In genomic region chr11:31874071-31874470, GRCm38 (mm10) we compare ENCODE assay signal across 9 mouse cellular contexts. TPM values are rescaled to one million over a fixed set of nuclear protein-coding genes. Genes with fewer than 3 reads are reported as not detected.
A peak's percentile ranks its signal among the peaks of the same experiment; 100 is the strongest.
DNase-seq lines count a peak whose midpoint lies in the region; ATAC-seq and TF ChIP-seq lines count a peak whose summit lies in the region.
"Had no signal": no experiment of that assay in that cellular context is flagged by ENCODE, and none has a peak within 500 bp of the region (broad histone marks: within the 10 kb centered on the region; RNA-seq: fewer than 3 reads in every experiment).

No protein-coding gene starts in this region.

- peak overlapping the region; percentile 53 for H3K4me2 ChIP-seq in neural tube, embryonic 11.5 days (ENCODE audit: low read depth)
- H3K4me2 ChIP-seq in liver, embryonic 14.5 days (ENCODE audit: low read depth), result peak overlapping the region; percentile 72

- no peak for TF ChIP-seq EP300 in liver, embryonic 14.5 days (IDR thresholded peaks at IDR 0.05; ENCODE audit: low read depth)

- H3K9ac ChIP-seq in neural tube, embryonic 11.5 days (ENCODE audit: low read length), result no peak overlapping the region
- H3K9ac ChIP-seq in liver, embryonic 14.5 days (replicated peaks), result peak overlapping the region; percentile 90

- no peaks in the 10 kb centered on the region for H3K9me3 ChIP-seq in heart, embryonic 10.5 days
- no peaks in the 10 kb centered on the region for H3K9me3 ChIP-seq in neural tube, embryonic 11.5 days (ENCODE audit: control insufficient read depth, low read length)
- no peaks in the 10 kb centered on the region; the same call in 1 of the 2 replicates for H3K9me3 ChIP-seq in liver, embryonic 14.5 days (ENCODE audit: control insufficient read depth, low read length)

- H3K27me3 ChIP-seq in heart, embryonic 10.5 days (ENCODE audit: insufficient read depth, poor library complexity, severe bottlenecking), result no peaks in the 10 kb centered on the region
- H3K27me3 ChIP-seq in neural tube, embryonic 11.5 days (ENCODE audit: control insufficient read depth, insufficient read depth, low read length), result no peaks in the 10 kb centered on the region
- H3K27me3 ChIP-seq in liver, embryonic 14.5 days (ENCODE audit: control insufficient read depth, insufficient read depth, low read length), result no peaks in the 10 kb centered on the region

- peaks cover 9% of the 10 kb centered on the region for H3K4me1 ChIP-seq in heart, embryonic 10.5 days
- no peaks in the 10 kb centered on the region; the same call in 1 of the 2 replicates for H3K4me1 ChIP-seq in neural tube, embryonic 11.5 days (ENCODE audit: control insufficient read depth, insufficient read depth, low read length)
- peaks cover 17 to 18% of the 10 kb centered on the region in 2 experiments for H3K4me1 ChIP-seq in liver, embryonic 14.5 days (replicated peaks; ENCODE audit: control insufficient read depth in 2 of 2, insufficient read depth in 2 of 2, low read length in 1 of 2)

- H3K4me3 ChIP-seq in heart, embryonic 10.5 days, result peak overlapping the region; percentile 93
- peak overlapping the region; percentile 23 for H3K4me3 ChIP-seq in neural tube, embryonic 11.5 days (ENCODE audit: low read depth, low read length)
- peak overlapping the region; percentile 78 to 100 for H3K4me3 ChIP-seq in liver, embryonic 14.5 days (ENCODE audit: insufficient read depth in 1 of 2, low read depth in 2 of 2, low read length in 2 of 2)

- peaks cover 6% of the 10 kb centered on the region; the same call in 1 of the 2 replicates for H3K36me3 ChIP-seq in heart, embryonic 10.5 days
- no peaks in the 10 kb centered on the region for H3K36me3 ChIP-seq in neural tube, embryonic 11.5 days (ENCODE audit: control insufficient read depth, insufficient read depth, low read length)
- peaks cover 46% of the 10 kb centered on the region for H3K36me3 ChIP-seq in liver, embryonic 14.5 days (replicated peaks; ENCODE audit: control insufficient read depth, insufficient read depth, low read depth)

- intact Hi-C loops in heart, postnatal 14 days (cut with DNase I), result loop anchor here (5.0 kb wide), 2 partner anchors 33 to 58 kb away; no protein-coding TSS in a partner anchor

- TF ChIP-seq CTCF in liver, embryonic 14.5 days (IDR thresholded peaks at IDR 0.05; ENCODE audit: low read depth), result no peak

- WGBS in heart, embryonic 10.5 days, result 61% methylated on average over 2 of the region's 2 CpGs
- 76% methylated on average over 2 of the region's 2 CpGs for WGBS in neural tube, embryonic 11.5 days
- WGBS in liver, embryonic 14.5 days (ENCODE audit: insufficient replicate concordance), result 57% methylated on average over 2 of the region's 2 CpGs

- peak overlapping the region; percentile 85; the same call in 1 of the 2 replicates for H3K27ac ChIP-seq in heart, embryonic 10.5 days
- no peak overlapping the region for H3K27ac ChIP-seq in neural tube, embryonic 11.5 days (ENCODE audit: low read depth, low read length)
- H3K27ac ChIP-seq in liver, embryonic 14.5 days, result peak overlapping the region; percentile 47

- ATAC-seq in neural tube, embryonic 11.5 days (ENCODE audit: insufficient read depth, low FRiP score, low TSS enrichment), result no peak
- ATAC-seq in liver, embryonic 14.5 days (ENCODE audit: insufficient read depth), result no peak
- ATAC-seq in inflammation-experienced regulatory T-cells, adult 6 months, result no peak

- no peak for DNase-seq in heart, embryonic 10.5 days (ENCODE audit: low spot score)
- no peak for DNase-seq in heart, postnatal 14 days
- no peak for DNase-seq in neural tube, embryonic 11.5 days (ENCODE audit: low spot score)
- DNase-seq in neural tube, embryonic 10.5 days (ENCODE audit: extremely low spot score, low spot score), result no peak
- DNase-seq in liver, embryonic 14.5 days (ENCODE audit: low read depth in 3 of 3, low spot score in 3 of 3), result no peak
- DNase-seq in yolk sac, embryonic 10.5 days (ENCODE audit: low spot score), result no peak
- no peak for DNase-seq in urinary bladder, postnatal 4 days (ENCODE audit: low spot score in 2 of 2)
- DNase-seq: B cell, adult 2 months had no signal

RNA-seq across cellular contexts. Expression of gene Cpeb4, which starts 2.1 kb away (rescaled TPM):
- 5.4 and 8.3 TPM in 2 replicates for polyA plus RNA-seq in heart, embryonic 10.5 days (2016; fragmentation: Nextera tagmentation; extraction: Ambion mirVana)
- 10 to 100 TPM; 82.8 to 94.9 TPM for total RNA-seq in heart, postnatal 14 days (2021)
- 17.1 and 20.3 TPM in 2 replicates for polyA plus RNA-seq in neural tube, embryonic 11.5 days (2014; fragmentation: Nextera tagmentation; extraction: Ambion mirVana)
- polyA plus RNA-seq in liver, embryonic 14.5 days (2012; rRNA removed), result 21.5 and 25.1 TPM in 2 replicates
- polyA plus RNA-seq in liver, embryonic 14.5 days (2014; fragmentation: Nextera tagmentation; extraction: Ambion mirVana), result 28.7 and 29.4 TPM in 2 replicates
- polyA plus RNA-seq in inflammation-experienced regulatory T-cells, adult 6 months (2017; shearing (Covaris generic)), result 1 to 10 TPM; 5.3 to 7.4 (median 7.0) TPM

Comparison
In these comparisons a context has a peak if more than half of its experiments do, and no peak if none do; other contexts are left out.
1. H3K4me3 ChIP-seq: peak in every context shown above with its lines; median percentile 93 in heart, embryonic 10.5 days; 89 in liver, embryonic 14.5 days; 23 in neural tube, embryonic 11.5 days.